Mouse (Mus musculus) gonadal fat pad, adult 2 months (tissue): ENCODE results near the gene Ccl2. TPM values are rescaled to one million over a fixed set of nuclear protein-coding genes. Genes with fewer than 3 reads are reported as not detected.

ENCODE experiments used
- DNase-seq: peaks from one replicate; pipeline ENCODE4 v3.0.0-alpha.2; 2012; ENCODE audit warnings: low read depth
- polyA plus RNA-seq: library from polyadenylated mRNA; depleted of rRNA; stranded (reverse); fragments of >200 nt; gene quantifications from 2 replicates; pipeline ENCODE4 v1.2.3, GENCODE M21; 2012

The Ccl2 gene
- polyA plus RNA-seq, 1 experiment, result 31.9 TPM

GRCm38 (mm10) chr11:82034446-82034845, 925 bp upstream of the Ccl2 start:
- DNase-seq, result no peak

DNA sequence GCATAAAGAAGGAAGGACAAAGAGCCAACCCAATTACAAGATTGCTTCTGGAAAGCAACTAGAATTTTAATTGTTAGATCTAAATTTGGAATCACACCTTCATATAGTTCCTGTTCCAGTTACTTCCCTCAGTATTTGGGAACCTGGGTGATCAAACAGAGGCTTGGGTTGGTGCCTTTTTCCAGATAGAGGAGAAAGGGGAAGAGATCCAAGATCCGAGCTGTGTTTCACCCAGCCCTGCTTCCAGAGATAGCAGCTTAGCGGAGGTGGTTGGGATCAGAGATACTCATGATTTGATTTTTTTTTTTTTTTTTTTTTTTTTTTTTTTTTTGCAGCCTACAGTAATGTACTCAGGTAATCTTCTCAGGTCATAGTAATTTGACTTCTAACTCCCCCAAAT, 486 bp downstream of the Ccl2 start:
- DNase-seq, result no peak

GRCm38 (mm10) chr11:82038535-82038934, 3.2 kb downstream of the Ccl2 start, which contains the start of gene Gm17268:
Gene Gm17268, minus strand, starts transcription at chr11:82038562.
- DNase-seq, result no peak

- DNase-seq, result peak; percentile 33
Observed at GRCm38 (mm10) chr11:82039132-82039660, 3.8 kb downstream of the Ccl2 start.

DNA sequence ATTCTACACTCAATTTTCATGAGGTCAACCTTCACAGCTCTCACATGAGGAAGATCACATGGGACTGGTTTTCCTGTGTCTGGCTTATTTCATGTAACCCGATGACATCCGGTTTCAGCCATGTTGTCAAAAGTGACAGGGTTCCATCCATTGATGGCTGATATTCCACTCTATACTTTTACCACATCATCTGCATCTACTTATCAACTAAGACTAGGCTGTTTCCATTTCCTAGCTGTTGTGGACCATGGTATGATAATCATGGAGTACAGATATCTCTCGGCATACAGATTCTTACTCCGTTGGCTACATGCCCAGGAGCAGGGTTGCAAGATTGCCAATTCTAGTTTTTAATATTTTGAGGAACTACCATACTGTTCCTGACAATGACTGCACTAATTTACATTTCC, 6.3 kb downstream of the Ccl2 start:
- no peak for DNase-seq

GRCm38 (mm10) chr11:82045471-82045870, 10.1 kb downstream of the Ccl2 start, which contains the start of gene Ccl7:
Gene Ccl7, plus strand, starts transcription at chr11:82045712.
- peak; percentile 38 for DNase-seq

DNA sequence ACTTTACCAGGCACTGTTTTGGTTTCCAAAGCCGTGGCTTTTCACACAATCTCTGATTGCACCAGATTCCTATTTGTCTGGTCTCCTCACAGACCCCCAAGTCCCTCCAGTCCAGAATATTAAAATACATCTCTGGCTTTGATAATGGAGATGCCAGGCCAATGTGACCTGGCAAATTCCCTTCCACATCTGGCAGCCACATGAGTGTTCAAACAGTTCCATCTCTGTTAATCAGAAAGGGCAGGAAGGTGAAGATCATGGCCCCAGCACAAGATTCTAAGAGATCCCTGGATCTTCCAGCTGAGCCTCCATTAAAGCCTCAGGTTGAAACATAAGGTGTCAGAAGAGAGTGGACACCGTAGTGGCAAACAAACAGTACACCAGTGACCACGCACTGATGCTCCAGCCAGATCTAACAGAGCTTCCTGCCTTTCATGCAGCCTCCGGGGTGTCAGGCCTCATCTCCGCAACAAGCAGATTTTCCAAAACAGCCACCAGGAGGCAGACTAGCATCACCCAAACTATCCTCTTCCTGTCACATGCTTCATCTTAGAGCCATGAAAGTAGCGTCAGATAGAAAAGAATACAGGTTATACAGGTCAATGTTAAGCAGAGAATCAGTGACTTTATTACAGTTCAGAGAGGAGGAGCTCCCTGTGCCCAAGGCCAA, 12.5 kb downstream of the Ccl2 start:
- no peak for DNase-seq

DNA sequence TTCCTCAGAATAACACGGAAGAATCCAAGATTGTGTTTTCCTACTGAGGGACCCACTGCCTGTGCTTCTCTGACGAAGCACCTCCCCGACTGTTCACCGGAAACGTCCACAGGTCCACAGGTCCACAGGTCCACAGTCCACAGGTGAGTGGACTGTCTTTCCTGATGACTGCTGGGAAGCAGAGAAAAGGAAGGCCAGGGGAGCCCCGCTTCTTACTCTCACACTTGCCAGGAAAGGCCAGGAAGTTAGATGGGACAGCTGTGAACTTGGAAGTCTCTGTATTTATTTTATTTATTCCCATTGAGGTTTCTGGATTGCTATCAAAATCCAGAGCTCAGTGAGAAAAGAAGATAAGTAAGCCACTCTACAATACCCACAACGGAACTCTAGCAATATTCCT, 18.5 kb downstream of the Ccl2 start:
- DNase-seq, result no peak

DNA sequence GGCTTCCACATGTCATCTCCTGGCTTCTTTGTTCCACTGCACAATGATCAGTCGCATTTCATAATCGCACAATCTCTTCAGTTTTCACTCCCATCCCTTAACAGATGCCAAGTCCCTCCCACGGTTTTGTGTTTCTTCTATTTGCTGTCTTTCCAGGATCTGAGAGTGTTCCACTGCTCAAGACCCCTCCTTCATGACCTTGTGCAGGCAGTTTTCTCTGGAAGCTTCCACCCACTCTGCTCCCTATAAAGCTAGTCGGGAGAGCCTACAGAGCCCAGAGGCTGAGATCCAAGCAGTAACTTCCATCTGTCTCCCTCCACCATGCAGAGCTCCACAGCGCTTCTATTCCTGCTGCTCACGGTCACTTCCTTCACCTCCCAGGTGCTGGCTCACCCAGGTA, 22.3 kb downstream of the Ccl2 start, which contains the start of gene Ccl11:
TSS of gene Ccl11 (plus strand) at position 178 of the 400 bp plus-strand sequence.
- DNase-seq, result no peak

- DNase-seq, result no peak
Observed at GRCm38 (mm10) chr11:82062226-82062625, 26.9 kb downstream of the Ccl2 start.

DNA sequence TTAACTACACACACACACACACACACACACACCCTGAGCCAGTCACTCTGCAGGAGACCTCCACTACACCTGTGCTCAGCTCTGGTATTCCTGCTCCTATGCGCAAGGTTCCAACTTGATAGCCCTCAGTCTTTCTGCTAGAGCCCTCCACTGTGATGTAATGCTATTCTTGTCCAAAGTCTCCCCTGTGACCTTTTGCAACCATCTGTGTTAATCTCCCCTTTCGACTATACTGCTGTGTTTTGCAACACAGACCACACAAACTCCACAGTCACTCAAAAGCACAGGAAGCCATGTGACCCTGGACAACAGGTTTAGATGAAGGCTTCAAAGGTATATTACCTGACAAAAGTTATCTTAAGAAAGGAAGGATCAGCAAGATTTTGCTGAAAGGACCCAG, 28.1 kb downstream of the Ccl2 start:
- DNase-seq, result no peak

GRCm38 (mm10) chr11:82066953-82067571, 31.7 kb downstream of the Ccl2 start:
- DNase-seq, result no peak

DNA sequence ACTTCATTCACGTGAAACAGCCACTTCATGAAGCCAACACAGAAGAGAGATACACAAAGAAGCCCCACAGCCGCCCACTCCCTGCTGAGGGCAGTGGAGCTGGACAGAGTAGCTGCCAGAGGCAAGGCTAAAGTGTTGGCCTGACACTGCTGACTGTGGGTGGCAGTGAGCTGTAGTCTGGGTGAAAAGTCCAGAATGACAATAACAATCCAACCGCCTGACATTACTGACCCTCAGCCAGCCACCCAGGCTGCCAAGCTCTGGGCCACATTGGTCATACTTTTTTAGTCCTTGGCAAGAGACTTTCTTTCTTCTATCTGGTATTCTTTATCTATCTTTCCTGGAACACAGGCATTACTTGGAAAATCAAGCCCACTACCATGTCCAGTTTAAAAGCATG, 35.7 kb downstream of the Ccl2 start:
- DNase-seq, result no peak

GRCm38 (mm10) chr11:82072374-82072773, 37.0 kb downstream of the Ccl2 start:
- DNase-seq, result no peak

GRCm38 (mm10) chr11:82072984-82073383, 37.6 kb downstream of the Ccl2 start:
- DNase-seq, result no peak

DNA sequence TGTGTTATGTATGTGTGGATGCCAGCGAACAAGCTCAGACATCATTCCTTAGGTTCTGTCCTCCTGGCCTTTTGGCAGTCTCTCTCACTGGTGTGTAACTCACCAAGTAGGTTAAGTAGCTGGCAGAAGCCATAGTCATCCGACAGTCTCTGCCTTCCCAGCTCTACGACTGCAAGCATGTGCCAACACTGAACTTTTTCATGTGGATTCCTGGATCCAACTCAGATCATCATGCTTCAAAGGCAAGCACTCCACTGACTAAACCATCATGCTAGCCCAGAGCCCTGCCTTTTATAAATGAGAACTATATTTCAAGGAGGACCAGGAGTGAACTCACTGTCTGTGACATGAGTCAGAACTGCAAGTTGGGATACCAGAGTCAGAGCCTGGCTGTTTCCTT, 38.3 kb downstream of the Ccl2 start:
- DNase-seq, result peak; percentile 19

DNA sequence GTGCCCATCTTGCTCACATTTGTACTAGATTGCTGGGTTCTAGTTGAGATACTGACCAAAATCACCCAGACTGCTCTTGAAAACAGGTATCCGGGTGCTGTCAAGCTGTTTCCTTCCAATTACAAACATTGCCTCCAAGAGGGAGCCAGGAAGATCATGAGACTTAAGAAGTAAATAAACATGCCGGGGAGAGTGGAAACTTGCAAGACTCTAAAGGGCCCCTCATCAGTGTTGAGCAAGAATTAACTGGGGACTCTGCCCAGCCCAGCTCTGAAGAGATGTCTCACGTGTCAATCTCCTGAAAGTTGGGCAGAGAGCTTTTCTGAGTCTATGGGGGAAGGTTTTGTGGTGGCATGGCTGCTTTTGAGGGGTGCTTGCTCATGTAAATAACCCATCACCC, 41.7 kb downstream of the Ccl2 start:
- no peak for DNase-seq

DNA sequence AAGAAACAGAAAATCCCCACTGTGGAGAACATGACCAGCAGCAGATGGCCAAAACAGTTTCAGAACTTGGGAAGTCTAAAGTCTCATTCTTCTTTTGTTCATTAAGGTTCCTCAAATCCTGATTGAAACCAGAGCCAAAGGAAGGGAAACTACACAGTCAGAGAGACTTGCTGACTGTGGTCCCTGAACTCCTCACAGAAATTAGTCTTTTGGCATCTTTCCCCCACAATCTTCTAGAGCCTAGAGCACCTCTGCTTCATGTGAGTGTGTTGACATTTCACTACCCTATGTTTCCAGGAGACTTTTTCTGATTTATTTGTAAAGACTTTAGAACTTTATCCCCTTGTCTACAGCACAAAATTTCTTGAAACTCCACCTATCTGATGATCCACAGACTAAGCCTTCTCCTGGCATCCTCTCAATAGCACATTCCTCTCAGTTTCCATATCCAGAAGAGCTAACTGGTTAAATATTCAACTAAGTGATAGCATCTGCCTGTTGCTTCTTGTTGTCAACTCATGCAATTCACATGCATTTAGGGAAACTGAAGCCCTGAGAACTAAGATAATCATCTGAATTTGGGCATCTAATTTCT, 42.9 kb downstream of the Ccl2 start:
- DNase-seq, result no peak

DNA sequence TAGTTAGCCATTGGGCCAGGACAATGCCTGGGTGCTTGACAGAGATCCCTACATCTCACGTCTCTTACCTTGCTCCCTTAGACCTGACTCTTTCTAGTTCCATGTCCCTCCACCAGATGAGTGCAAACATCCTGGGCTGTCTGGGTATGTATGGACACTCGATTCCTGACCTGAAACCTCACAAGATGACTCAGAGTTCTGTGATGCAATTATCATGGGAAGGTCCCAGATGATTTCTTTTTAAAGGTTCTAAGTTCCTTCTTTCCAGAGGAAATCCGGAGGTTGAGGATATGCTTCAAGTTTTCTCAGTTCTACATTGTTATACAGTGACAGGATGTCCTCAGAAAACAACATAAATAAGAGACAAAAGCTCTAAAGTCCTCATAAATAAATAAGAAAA, 45.5 kb downstream of the Ccl2 start:
- no peak for DNase-seq

DNA sequence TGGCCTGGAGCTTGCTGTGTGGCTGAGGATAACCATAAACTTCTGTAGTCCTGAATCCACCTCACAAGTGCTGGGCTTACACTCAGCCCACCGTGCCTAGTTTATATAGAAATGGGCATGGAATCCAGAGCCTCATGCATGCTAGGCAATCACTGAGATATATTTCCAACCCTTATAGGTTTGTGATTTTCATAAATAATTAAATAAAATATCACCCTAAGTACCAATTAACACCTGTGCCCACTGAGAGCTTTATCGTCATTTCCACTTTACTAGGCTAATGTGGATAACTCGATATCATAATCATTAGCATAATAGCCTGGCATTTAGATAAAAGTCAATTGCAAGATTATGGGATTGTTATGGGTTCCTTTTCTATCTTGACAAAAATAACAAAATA, 49.0 kb downstream of the Ccl2 start:
- no peak for DNase-seq
